Mouse (Mus musculus) retina, postnatal 7 days (tissue): ENCODE data around the gene Gclc.
"Not testable (repeated sequence)": the region's sequence is repeated elsewhere in the genome, so short reads cannot be mapped to it uniquely, and the experiment has no call there.

Source experiments
- DNase-seq: peaks from one replicate; pipeline ENCODE4 v3.0.0-alpha.2; 2012; ENCODE audit warnings: low read depth, low spot score

Gene Gclc

GRCm38 (mm10) chr9:77746315-77746714, 8.0 kb upstream of the Gclc start:
- DNase-seq, result no peak

DNA sequence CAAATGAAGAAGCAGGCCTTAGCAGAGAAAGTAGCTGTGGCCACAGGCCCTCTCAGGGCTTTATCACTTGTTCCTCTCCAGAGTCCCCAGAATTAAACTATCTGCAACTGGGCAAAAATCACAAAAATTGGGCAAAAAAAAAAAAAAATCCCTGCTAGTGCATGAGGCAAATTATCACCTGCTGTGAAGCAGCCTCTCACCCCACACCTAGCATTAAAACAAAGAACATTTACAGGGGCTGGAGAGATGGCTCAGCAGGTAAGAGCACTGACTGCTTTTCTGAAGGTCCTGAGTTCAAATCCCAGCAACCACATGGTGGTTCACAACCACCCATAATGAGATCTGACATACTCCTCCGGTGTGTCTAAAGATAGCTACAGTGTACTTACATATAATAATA, 6.0 kb upstream of the Gclc start:
- DNase-seq, result not testable (repeated sequence)

GRCm38 (mm10) chr9:77750133-77751060, 3.9 kb upstream of the Gclc start:
- peak; percentile 74 for DNase-seq

GRCm38 (mm10) chr9:77751091-77751521, 3.2 kb upstream of the Gclc start:
- no peak for DNase-seq

DNA sequence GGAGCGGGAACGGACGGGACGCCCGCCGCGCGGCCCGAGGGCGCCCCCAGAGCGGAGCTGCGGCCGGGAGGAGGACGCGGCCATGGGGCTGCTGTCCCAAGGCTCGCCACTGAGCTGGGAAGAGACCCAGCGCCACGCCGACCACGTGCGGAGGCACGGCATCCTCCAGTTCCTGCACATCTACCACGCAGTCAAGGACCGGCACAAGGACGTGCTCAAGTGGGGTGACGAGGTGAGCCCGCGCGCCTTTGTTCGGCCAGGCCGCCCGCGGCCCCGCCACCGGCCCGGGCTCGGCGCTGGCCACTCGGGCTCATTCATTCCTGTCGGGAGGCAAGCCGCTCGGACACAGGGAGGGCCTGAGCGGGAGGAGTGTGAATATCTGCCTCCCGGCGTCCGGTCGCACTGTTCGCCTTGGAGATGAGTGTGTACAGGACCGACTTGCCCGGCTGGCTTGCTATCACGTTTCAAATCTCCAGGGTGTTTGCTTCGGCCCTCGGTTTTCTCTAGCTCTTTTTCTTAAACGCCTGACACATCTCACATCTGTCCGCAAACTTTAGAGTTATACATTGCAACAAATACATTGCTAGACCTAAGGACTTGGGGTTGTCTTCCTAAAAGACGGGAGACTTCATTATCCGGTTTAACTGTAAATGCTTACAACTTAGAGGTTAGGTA, 530 bp downstream of the Gclc start:
- DNase-seq, result peak; percentile 41

DNA sequence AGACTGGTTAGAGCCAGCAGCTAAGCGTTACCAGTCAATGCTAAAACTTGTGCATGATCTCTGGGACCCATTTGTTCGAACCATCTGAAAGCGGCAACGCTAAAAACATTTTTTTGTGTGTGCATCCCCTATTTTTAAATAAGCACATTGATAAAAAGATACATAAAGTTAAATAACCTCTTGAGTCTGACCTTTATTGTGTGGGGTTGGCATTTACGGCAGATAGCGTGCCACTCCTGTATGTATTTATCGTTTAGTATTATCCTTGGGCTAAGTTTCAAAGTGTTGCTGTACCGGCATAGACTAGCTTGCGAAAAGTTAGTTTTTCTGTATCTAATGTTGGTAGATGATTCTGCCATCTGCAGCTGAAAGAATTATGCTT, 1.1 kb downstream of the Gclc start:
- no peak for DNase-seq

GRCm38 (mm10) chr9:77756076-77756475, 1.7 kb downstream of the Gclc start:
- DNase-seq, result no peak

DNA sequence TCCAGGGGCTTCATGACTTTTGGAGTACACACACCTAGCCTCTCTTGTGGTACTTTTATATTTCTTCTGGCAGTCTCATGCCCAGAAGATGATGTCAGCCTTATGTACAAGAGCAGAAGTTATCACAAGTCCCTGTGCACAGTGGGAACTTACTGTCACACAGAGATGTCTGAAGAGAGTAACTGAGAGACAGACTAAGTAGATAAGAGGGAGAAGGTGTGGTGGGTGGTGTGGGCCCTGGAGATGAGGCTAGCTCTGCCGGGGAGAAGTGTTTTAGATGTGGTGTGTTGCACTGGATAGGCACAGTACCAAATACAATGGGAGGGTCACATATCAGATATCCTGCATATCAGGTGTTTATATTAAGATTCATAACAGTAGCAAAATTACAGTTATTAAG, 3.0 kb downstream of the Gclc start:
- DNase-seq, result no peak

- no peak for DNase-seq
Measured at GRCm38 (mm10) chr9:77758481-77758880, 4.1 kb downstream of the Gclc start.

DNA sequence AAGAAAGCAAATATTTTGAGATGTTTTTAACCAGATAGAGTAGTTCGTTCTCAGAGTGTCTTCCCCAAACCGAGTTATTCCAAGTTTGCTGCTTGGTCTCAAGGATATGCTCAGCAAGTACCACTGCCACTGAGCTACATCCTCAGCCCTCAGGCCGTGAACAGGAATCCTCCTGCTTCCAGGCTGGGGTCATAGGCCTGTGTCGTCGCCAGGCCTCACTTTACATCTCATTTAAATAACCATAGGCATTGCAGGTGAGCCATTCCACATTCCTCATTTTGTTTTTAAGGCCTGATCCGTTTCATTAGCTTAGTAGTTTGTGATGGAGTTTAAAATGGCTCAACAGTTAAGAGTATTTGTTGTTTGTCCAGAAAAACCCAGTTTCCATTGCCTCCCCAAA, 4.8 kb downstream of the Gclc start:
- no peak for DNase-seq

DNA sequence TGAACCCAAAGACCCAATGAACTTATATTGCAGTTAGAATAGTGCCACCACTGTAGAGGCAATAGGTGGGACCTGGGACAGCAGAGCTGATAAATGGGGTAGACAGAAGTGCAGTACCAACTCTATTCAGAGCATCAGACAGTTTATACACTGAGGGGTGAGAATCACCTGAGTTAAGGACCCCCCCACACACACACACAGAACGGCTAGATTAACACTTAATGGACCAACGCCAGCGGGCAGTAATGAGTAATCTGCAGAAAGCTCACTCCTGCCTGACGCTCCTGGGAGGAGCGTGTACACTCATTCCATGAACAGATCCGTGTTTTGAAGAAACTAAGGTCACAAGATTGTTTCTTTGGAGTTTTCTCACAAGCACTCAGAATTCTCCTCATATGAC, 5.4 kb downstream of the Gclc start:
- DNase-seq, result no peak

GRCm38 (mm10) chr9:77766218-77766617, 11.9 kb downstream of the Gclc start:
- DNase-seq, result no peak

DNA sequence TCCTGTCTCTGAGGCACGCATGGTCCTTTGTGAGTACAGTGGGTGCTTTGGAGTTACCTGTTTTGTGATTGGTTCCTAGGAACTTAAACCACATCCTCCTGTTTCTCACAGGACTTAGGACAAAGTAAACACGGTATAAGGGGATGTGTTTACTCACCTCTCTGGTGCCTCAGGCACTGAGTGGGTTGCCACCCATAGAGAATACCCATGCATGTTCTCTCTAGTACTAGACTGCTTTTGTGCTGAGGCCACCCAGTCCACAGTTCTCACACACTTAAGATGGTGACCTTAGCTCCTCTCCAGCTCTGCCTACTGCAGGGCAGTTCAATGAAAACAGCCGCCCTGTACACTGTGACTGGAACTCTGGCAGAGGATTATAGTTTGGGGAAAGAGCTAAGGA, 12.4 kb downstream of the Gclc start:
- DNase-seq, result no peak

DNA sequence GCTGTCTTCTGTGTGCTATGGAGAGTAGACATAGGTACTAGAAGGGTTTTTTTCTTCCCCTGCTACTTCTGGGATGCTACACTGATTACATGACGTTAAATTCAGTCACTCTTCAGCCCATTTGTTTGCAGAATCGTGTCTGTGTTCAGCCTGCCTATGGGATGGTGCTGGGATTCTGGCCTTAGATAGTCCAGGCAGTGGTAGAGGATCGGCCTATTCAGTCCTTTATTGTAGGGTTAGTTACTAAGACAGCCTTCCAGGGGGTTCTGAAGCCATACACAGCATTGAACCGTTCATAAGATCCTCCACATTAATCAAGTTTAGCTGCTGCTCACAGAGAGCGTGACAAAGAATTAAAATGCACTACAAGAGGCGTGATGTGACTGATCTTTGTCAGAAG, 16.6 kb downstream of the Gclc start:
- no peak for DNase-seq

GRCm38 (mm10) chr9:77771330-77771729, 17.0 kb downstream of the Gclc start:
- no peak for DNase-seq

GRCm38 (mm10) chr9:77771765-77772383, 17.5 kb downstream of the Gclc start:
- DNase-seq, result no peak

DNA sequence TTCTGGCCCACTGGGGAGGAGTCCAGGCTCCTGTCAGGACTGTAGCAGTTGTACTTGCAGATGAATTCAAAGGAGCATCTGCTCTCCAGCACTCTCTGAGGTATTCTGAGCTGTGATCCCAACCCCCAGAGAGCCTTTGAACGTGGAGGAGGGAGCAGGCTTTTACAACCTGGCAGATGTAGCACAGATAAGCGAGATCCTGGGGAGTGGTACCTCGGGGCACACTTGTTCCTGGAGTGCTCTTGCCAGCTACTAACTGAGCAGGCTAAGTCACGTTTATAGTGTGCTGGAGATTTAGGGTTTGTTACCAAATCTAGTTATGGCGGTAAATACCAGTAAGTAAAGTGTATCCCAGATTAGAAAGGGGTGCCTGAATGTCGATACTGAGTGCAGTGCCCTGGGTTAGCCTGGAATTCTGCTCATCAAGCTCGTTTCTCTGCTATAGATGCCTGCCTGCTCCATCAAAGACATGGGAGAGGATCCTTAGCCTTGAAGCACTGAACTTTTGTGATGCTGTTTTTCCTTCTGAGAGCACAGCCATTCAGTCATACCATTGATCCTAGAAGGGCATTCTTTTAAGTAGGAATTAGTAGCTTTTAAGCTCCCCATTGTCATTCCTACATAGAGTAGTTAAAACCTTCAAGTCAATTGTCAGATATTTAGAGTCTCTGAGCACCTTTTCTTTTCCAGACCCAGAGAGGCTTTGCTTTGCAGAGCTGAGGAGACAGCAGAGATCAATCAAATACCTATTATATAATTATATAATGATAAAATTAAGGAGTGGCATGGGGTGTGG, 22.6 kb downstream of the Gclc start:
- no peak for DNase-seq

- DNase-seq, result no peak
Measured at GRCm38 (mm10) chr9:77777622-77778021, 23.3 kb downstream of the Gclc start.

- no peak for DNase-seq
Measured at GRCm38 (mm10) chr9:77779711-77780110, 25.4 kb downstream of the Gclc start.

GRCm38 (mm10) chr9:77781453-77782163, 27.3 kb downstream of the Gclc start:
- peak; percentile 36 for DNase-seq

- DNase-seq, result no peak
Measured at GRCm38 (mm10) chr9:77782201-77782600, 27.9 kb downstream of the Gclc start.
